Mouse (Mus musculus) forebrain, embryonic 14.5 days (tissue): ENCODE data around the gene Lif. TPM values are rescaled to one million over a fixed set of nuclear protein-coding genes. Genes with fewer than 3 reads are reported as not detected.
A peak's percentile ranks its signal among the peaks of the same experiment; 100 is the strongest.

Source experiments
- ATAC-seq: fragments of 200-750 bp; cut with Nextera tagmentation; 2 replicates; pipeline ENCODE4 v1.8.0; 2017; ENCODE audit warnings: mild to moderate bottlenecking, moderate library complexity
- DNase-seq: peaks from one replicate; pipeline ENCODE4 v3.0.0-alpha.2; 2015; ENCODE audit warnings: low spot score
- H3K27ac ChIP-seq: fragments of 300-500 bp; sonication (generic); 2 replicates; pipeline ENCODE4 v1.5.1; 2014; ENCODE audit warnings: low read depth, mild to moderate bottlenecking, control low read depth, low read length, moderate library complexity
- H3K27me3 ChIP-seq: fragments of 300-500 bp; sonication (generic); replicated peaks from 2 replicates; pipeline ENCODE4 v1.6.1; 2014; ENCODE audit warnings: low read length, control low read depth, mixed read lengths; ENCODE audit not compliant: control insufficient read depth, insufficient read depth
- H3K36me3 ChIP-seq: fragments of 300-500 bp; sonication (generic); 2 replicates; pipeline ENCODE4 v1.6.1; 2014; ENCODE audit warnings: low read length, control low read depth; ENCODE audit not compliant: control insufficient read depth, insufficient read depth
- H3K4me1 ChIP-seq: fragments of 300-500 bp; sonication (generic); 2 replicates; pipeline ENCODE4 v1.6.1; 2014; ENCODE audit warnings: antibody characterized with exemption, low read length, control low read depth; ENCODE audit not compliant: control insufficient read depth, insufficient read depth
- H3K4me2 ChIP-seq: fragments of 300-500 bp; sonication (generic); 2 replicates; pipeline ENCODE4 v1.6.1; 2014; ENCODE audit warnings: mild to moderate bottlenecking, control low read depth, low read length
- H3K4me3 ChIP-seq: fragments of 300-500 bp; sonication (generic); 2 replicates; pipeline ENCODE4 v1.5.1; 2014; ENCODE audit warnings: low read depth, low read length, control low read depth
- H3K9ac ChIP-seq: fragments of 300-500 bp; sonication (generic); 2 replicates; pipeline ENCODE4 v1.6.1; 2014; ENCODE audit warnings: mild to moderate bottlenecking, low read length, control low read depth, moderate library complexity
- H3K9me3 ChIP-seq: fragments of 300-500 bp; sonication (generic); replicated peaks from 2 replicates; pipeline ENCODE4 v1.6.1; 2016; ENCODE audit warnings: low read length, control low read depth, mixed read lengths; ENCODE audit not compliant: control insufficient read depth
- WGBS: fragments of 180-500 bp; shearing (Covaris S2); extraction: QIAGEN DNeasy Blood & Tissue Kit; methylation state at CpG from one replicate; pipeline ENCODE4 v1.1.7; 2014; 5-methylcytosine and 5-hydroxymethylcytosine counted together
- polyA plus RNA-seq: library from polyadenylated mRNA; unstranded; fragments of >200 nt; fragmentation: Nextera tagmentation; extraction: Ambion mirVana; gene quantifications from 2 replicates; pipeline ENCODE4 v1.2.1, GENCODE M21; 2014

Lif gene
- polyA plus RNA-seq, 1 experiment from 2014 or later, result not detected

DNA sequence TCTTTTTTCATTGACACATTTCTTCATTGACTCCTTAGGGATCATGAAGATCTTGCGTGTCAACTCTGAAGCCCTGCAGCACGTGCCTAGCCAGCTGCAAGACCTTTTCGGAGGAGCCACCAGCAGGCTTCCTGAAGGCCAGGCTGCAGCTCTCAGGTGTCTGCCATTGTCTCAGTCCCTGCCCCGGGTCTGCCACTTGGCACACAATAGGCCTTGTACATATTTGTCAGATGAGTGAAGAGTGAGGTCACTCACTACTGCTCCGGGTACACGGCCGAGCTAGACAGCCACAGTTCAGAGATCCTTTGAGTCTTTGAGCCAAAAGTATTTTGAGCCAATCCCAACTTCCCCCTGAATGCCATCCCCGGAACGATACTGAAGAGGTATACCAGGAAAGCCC, 45.7 kb downstream of the Lif start:
- H3K27ac ChIP-seq, result no peak overlapping the region
- 44% methylated on average over 9 of the region's 9 CpGs for WGBS
- no peaks in the 10 kb centered on the region for H3K27me3 ChIP-seq
- H3K36me3 ChIP-seq, result no peaks in the 10 kb centered on the region
- DNase-seq (no peak), ATAC-seq (no peak)
- no peak overlapping the region for H3K4me2 ChIP-seq
- no peak overlapping the region for H3K9ac ChIP-seq
- H3K4me1 ChIP-seq, result no peaks in the 10 kb centered on the region
- H3K9me3 ChIP-seq, result no peaks in the 10 kb centered on the region
- H3K4me3 ChIP-seq, result no peak overlapping the region

DNA sequence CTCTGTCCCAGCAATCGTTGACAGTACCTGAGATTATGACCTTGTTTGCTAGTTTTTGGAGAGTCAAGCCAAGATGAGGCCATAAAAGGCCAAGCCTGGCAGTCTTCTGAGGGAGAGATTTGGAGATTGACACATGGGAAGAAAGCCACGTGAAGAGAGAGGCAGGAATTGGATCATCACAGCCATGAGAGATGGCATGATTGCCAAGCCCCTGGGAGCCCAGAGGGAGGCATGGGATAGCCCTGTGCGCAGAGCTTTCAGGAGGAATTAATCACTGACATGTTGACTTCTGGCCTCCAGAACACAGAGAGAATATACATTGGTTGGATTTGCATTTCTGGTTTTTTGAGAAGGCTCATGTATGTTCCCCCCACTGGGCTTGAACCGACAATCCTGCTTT, 46.8 kb downstream of the Lif start:
- DNase-seq (no peak), ATAC-seq (no peak)
- H3K9ac ChIP-seq, result no peak overlapping the region
- H3K27me3 ChIP-seq, result no peaks in the 10 kb centered on the region
- H3K4me1 ChIP-seq, result no peaks in the 10 kb centered on the region
- H3K4me2 ChIP-seq, result no peak overlapping the region
- no peak overlapping the region for H3K4me3 ChIP-seq
- WGBS, result 68% methylated on average over 4 of the region's 4 CpGs
- H3K27ac ChIP-seq, result no peak overlapping the region
- no peaks in the 10 kb centered on the region for H3K36me3 ChIP-seq
- H3K9me3 ChIP-seq, result no peaks in the 10 kb centered on the region

DNA sequence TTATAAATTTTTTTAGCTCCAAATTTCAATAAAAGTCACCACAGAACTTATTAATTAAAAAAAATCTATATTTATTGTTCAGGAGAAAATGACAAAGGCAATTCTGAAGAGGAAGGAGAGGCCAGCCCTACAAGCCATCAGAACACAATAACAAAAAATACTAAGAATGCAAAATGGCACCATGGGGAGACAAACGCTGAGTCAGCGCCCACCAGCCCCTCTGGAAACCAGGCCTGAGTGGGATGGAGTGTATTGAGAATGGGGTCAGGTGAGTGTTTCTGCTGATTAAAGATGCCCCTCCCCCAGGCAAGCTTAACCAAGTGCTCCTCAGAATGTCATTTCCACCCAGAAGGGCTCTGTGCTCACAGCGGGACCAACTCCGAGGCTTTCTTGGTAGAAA, 47.7 kb downstream of the Lif start:
- no peak for DNase-seq
- H3K36me3 ChIP-seq, result no peaks in the 10 kb centered on the region
- H3K9me3 ChIP-seq, result no peaks in the 10 kb centered on the region
- no peaks in the 10 kb centered on the region for H3K27me3 ChIP-seq
- no peak overlapping the region for H3K4me3 ChIP-seq
- H3K4me2 ChIP-seq, result no peak overlapping the region
- no peak overlapping the region for H3K27ac ChIP-seq
- H3K4me1 ChIP-seq, result no peaks in the 10 kb centered on the region
- H3K9ac ChIP-seq, result no peak overlapping the region
- WGBS, result 88% methylated on average over 4 of the region's 4 CpGs
- no peak for ATAC-seq

DNA sequence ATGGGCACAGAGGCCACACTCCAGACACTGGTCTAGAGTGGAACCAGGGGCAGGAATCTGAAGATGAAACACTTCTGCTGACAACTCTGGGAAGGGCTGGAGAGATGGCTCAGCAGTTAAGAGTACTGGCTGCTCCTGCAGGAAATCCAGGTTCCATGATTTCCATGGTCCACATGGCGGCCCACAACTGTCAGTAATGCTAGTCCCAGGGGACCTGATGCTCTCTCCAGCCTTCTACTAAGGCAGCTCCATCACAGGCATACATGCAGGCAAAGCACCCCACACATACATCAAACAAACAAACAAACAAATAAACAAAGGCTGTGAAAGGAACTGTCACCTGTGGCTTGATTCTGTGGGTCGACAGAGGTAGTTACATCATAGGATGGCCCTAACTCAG, 48.7 kb downstream of the Lif start:
- ATAC-seq (no peak), DNase-seq (no peak)
- no peak overlapping the region for H3K4me2 ChIP-seq
- H3K9me3 ChIP-seq, result no peaks in the 10 kb centered on the region
- H3K4me3 ChIP-seq, result no peak overlapping the region
- H3K9ac ChIP-seq, result no peak overlapping the region
- no peaks in the 10 kb centered on the region for H3K4me1 ChIP-seq
- 78% methylated on average over 2 of the region's 2 CpGs for WGBS
- H3K27ac ChIP-seq, result no peak overlapping the region
- H3K36me3 ChIP-seq, result no peaks in the 10 kb centered on the region
- H3K27me3 ChIP-seq, result no peaks in the 10 kb centered on the region

DNA sequence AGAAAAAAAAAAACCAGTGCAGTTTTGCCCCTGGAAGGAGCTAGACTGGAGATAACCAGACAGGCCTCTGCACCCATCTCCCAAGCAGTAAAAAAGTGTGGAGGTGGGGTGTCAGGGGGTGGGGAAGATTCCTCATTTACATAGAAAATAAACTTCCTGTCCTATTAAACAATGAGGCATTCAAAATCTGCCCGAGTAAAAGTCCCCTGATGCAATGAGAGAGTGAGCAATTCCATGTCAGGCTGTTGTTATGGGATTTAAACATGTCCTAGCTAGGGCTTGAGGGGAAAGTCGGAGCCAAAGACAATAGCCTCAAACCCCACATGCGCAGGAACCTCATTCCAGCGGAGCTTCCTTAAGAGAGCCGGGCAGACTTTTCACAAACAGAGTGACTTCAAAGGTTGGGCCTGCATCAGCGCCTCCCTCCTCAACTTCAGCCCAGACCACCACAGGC, 50.7 kb downstream of the Lif start:
- no peaks in the 10 kb centered on the region for H3K36me3 ChIP-seq
- H3K9ac ChIP-seq, result no peak overlapping the region
- 16% methylated on average over 6 of the region's 6 CpGs for WGBS
- DNase-seq (no peak), ATAC-seq (no peak)
- 0 out of 2 replicates have a peak overlapping the region, but pooled peaks have one; percentile 6 for H3K4me2 ChIP-seq
- H3K4me3 ChIP-seq, result no peak overlapping the region
- H3K9me3 ChIP-seq, result no peaks in the 10 kb centered on the region
- no peak overlapping the region for H3K27ac ChIP-seq
- H3K4me1 ChIP-seq, result no peaks in the 10 kb centered on the region
- H3K27me3 ChIP-seq, result no peaks in the 10 kb centered on the region

DNA sequence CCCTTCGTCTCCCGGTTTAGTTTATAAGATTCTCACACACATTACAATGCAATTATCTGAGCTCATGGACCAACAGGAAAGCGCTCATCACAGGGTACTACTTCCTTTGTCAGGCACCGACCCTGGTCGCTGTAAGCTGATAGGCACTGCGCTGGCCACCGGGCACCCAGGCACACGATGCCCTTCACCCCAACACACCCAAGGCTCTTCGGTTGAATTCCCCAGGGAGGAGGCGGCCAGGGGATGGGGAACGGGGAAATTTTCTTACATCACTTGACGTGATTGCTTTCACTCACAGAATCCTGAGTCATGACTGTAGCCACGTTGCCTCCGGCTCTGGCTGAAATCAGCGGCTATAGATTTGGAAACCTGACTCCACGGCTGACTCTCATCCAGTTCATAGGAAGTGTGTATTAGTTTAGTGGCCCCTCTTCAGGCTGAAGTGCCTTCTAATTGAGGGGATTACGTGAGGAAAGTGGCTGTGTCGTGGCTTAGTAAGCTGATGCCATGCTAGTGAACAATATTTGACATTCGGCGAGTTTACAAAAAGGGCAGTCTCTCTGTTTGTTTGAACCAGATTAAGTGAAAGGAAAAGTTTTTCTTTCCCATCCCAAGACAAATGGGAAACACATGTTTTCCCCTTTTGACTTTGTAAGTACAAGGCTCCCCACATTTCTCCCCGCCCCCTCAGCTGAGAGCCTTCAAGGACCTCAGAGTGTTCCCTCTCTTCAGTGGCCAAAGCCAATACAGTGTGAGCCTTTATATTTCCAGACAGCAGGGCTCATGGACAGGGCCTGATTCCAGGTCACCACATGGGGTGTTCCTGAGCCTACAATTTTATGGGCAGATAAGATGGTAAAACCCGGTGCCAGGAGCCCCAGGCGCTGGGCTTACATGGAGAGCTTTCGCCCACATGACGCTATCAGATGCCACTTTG, 51.4 kb downstream of the Lif start:
- Histone ChIP-seq H3K4me2 (peak overlapping the region; percentile 6; the same call in 1 of the 2 replicates), H3K9me3 (no peaks in the 10 kb centered on the region), H3K4me1 (no peaks in the 10 kb centered on the region), H3K4me3 (no peak overlapping the region), H3K36me3 (no peaks in the 10 kb centered on the region), H3K9ac (no peak overlapping the region), H3K27ac (no peak overlapping the region), H3K27me3 (no peaks in the 10 kb centered on the region)
- WGBS, result 45% methylated on average over 25 of the region's 25 CpGs
- ATAC-seq (no peak), DNase-seq (peak; percentile 30)

DNA sequence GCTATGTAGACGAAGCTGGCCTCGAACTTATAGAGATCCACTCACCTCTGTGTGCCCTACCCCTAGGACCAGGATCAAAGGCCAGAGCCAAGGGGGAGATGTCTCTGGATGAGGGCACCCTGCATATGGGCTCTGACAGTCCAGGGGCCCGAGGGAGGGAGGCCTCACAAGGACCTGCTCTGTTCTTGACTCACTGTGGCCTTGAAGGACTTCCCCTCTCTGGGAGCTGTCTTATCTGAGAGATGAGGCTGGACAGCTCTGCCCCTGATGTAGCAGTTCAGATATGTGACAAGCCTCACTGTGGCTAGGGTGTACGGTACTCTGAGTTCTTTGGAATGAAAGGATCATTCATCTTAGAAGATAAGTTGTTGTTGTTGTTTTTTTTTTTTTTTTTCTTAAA, 52.3 kb downstream of the Lif start:
- H3K9me3 ChIP-seq, result no peaks in the 10 kb centered on the region
- no peak overlapping the region for H3K4me3 ChIP-seq
- H3K27me3 ChIP-seq, result no peaks in the 10 kb centered on the region
- WGBS, result 90% methylated on average over 4 of the region's 4 CpGs
- no peaks in the 10 kb centered on the region for H3K36me3 ChIP-seq
- ATAC-seq (no peak), DNase-seq (no peak)
- H3K4me2 ChIP-seq, result no peak overlapping the region
- no peak overlapping the region for H3K27ac ChIP-seq
- no peak overlapping the region for H3K9ac ChIP-seq
- H3K4me1 ChIP-seq, result no peaks in the 10 kb centered on the region

DNA sequence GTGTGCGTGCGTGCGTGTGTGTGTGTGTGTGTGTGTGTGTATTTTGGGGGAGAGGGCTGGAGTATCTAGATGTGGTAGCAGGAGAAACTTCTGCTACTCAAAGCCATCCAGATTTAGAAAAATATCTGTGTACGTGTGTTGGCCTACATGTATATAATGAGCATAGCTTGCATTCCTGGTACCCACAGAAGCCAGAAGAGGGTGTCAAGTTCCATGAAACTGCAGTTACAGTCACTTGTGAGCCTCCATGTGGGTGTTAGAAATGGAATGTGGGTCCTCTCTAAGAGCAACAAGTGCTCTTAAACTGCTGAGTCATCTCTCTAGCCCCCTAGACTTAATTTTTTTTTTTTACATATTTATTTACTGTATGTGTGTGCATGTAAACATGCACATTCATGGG, 53.0 kb downstream of the Lif start:
- Histone ChIP-seq H3K4me1 (no peaks in the 10 kb centered on the region), H3K9ac (no peak overlapping the region), H3K4me3 (no peak overlapping the region), H3K27me3 (no peaks in the 10 kb centered on the region), H3K27ac (no peak overlapping the region), H3K4me2 (no peak overlapping the region), H3K9me3 (no peaks in the 10 kb centered on the region), H3K36me3 (no peaks in the 10 kb centered on the region)
- no peak for DNase-seq
- no peak for ATAC-seq
- WGBS, result 92% methylated on average over 4 of the region's 4 CpGs

DNA sequence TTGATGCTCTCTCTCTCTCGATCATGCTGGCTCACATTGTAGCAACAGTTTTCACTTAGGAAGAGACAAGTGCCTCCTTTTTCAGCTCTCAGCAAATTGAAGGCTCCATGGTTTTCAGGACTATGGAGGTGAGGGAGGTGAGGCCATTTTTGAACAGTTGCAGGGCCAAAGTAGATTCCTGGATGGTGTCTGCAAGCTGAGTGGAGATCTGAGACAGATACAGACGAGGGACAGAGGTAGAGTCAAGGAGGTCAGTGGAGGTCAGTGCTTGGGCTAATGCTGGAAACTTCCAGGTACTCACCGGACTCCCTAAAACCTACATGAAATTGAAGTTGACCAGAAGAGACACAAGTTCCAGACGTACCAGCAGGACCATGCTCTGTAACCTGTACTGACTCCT, 54.8 kb downstream of the Lif start:
- WGBS, result 81% methylated on average over 4 of the region's 4 CpGs
- H3K4me2 ChIP-seq, result no peak overlapping the region
- H3K36me3 ChIP-seq, result no peaks in the 10 kb centered on the region
- H3K4me1 ChIP-seq, result no peaks in the 10 kb centered on the region
- no peak overlapping the region for H3K4me3 ChIP-seq
- no peak for ATAC-seq
- H3K27me3 ChIP-seq, result no peaks in the 10 kb centered on the region
- no peak overlapping the region for H3K9ac ChIP-seq
- H3K27ac ChIP-seq, result no peak overlapping the region
- H3K9me3 ChIP-seq, result no peaks in the 10 kb centered on the region
- DNase-seq, result no peak
